Mouse (Mus musculus) layer of hippocampus, adult 9-10 months (tissue): ENCODE measurements around the gene Mrpl58.

Experiments
- DNase-seq: peaks from one replicate; pipeline ENCODE4 v3.0.0; 2022; ENCODE audit warnings: low spot score

Gene Mrpl58

GRCm38 (mm10) chr11:115403338-115404124 is at the start of gene Mrpl58:
Mrpl58 (plus strand) TSS chr11:115403752.
- peak; percentile 67 for DNase-seq

- DNase-seq = no peak
Measured at GRCm38 (mm10) chr11:115354183-115354582, 49.4 kb upstream of the Mrpl58 start.

- DNase-seq = no peak
Measured at GRCm38 (mm10) chr11:115358468-115358867, 45.1 kb upstream of the Mrpl58 start.

- DNase-seq = no peak
Measured at GRCm38 (mm10) chr11:115359293-115359692, 44.3 kb upstream of the Mrpl58 start.

- DNase-seq = no peak
Measured at GRCm38 (mm10) chr11:115359726-115360125, 43.8 kb upstream of the Mrpl58 start.

- DNase-seq = no peak
Measured at GRCm38 (mm10) chr11:115364136-115364535, 39.4 kb upstream of the Mrpl58 start.

- DNase-seq = no peak
Measured at GRCm38 (mm10) chr11:115366039-115366705, 37.4 kb upstream of the Mrpl58 start.

- no peak for DNase-seq
Measured at GRCm38 (mm10) chr11:115366706-115367394, 36.7 kb upstream of the Mrpl58 start.

GRCm38 (mm10) chr11:115367395-115367944 is 36.1 kb upstream of the Mrpl58 start, which contains the start of gene Hid1:
Hid1 (minus strand) TSS chr11:115367756.
- DNase-seq = no peak

- DNase-seq = no peak
Measured at GRCm38 (mm10) chr11:115370368-115370767, 33.2 kb upstream of the Mrpl58 start.

GRCm38 (mm10) chr11:115371354-115371753 is 32.2 kb upstream of the Mrpl58 start:
- no peak for DNase-seq

- no peak for DNase-seq
Measured at GRCm38 (mm10) chr11:115372015-115372414, 31.5 kb upstream of the Mrpl58 start.

GRCm38 (mm10) chr11:115372737-115373136 is 30.8 kb upstream of the Mrpl58 start:
- no peak for DNase-seq

GRCm38 (mm10) chr11:115373805-115374694 is 29.5 kb upstream of the Mrpl58 start:
- DNase-seq = no peak

- DNase-seq = no peak
Measured at GRCm38 (mm10) chr11:115374695-115375425, 28.7 kb upstream of the Mrpl58 start.

GRCm38 (mm10) chr11:115376722-115377121 is 26.8 kb upstream of the Mrpl58 start:
- DNase-seq = no peak

GRCm38 (mm10) chr11:115377254-115377653 is 26.3 kb upstream of the Mrpl58 start:
- DNase-seq = no peak

- DNase-seq = no peak
Measured at GRCm38 (mm10) chr11:115377854-115378253, 25.7 kb upstream of the Mrpl58 start.

GRCm38 (mm10) chr11:115381276-115381675 is 22.3 kb upstream of the Mrpl58 start:
- DNase-seq = no peak

GRCm38 (mm10) chr11:115381743-115382539 is 21.6 kb upstream of the Mrpl58 start, which contains the start of gene Cdr2l:
Cdr2l (plus strand) TSS chr11:115381916.
- DNase-seq = no peak
